Mouse (Mus musculus) cerebellum, adult 9-11 months (tissue): ENCODE data around the gene Capn10.
A peak's percentile ranks its signal among the peaks of the same experiment; 100 is the strongest.
"Not testable (repeated sequence)": the region's sequence is repeated elsewhere in the genome, so short reads cannot be mapped to it uniquely, and the experiment has no call there.

Source experiments
- DNase-seq: peaks from one replicate; pipeline ENCODE4 v3.0.0; 2022

The Capn10 gene

GRCm38 (mm10) chr1:92920474-92921200 is 13.5 kb upstream of the Capn10 start:
- no peak for DNase-seq

- no peak for DNase-seq
Measured at GRCm38 (mm10) chr1:92921496-92921895, 12.7 kb upstream of the Capn10 start.

GRCm38 (mm10) chr1:92930171-92930706 is 3.9 kb upstream of the Capn10 start:
- no peak for DNase-seq

GRCm38 (mm10) chr1:92933611-92934010 is 565 bp upstream of the Capn10 start:
- no peak for DNase-seq

GRCm38 (mm10) chr1:92935054-92935962 is 1.1 kb downstream of the Capn10 start:
- peak; percentile 71 for DNase-seq

GRCm38 (mm10) chr1:92935977-92936376 is 1.8 kb downstream of the Capn10 start:
- no peak for DNase-seq

GRCm38 (mm10) chr1:92936467-92936866 is 2.3 kb downstream of the Capn10 start:
- DNase-seq = no peak

DNA sequence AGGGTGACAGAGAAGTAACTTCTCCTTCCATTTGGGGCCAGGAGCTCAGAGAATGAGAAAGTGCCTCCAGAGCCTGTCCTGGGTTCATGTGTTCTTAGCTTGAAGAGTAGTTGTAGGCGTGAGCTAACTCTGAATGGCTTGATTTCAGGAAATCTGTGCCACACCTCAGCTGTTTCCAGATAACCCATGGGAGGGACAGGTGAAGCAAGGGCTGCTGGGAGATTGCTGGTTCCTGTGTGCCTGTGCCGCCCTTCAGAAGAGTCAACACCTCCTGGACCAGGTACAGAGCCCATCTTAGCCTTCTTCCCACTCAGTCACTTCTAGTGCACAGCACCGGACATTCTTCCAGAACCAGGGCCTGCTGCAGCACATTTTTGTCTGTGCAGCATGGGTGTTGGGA is 3.6 kb downstream of the Capn10 start:
- no peak for DNase-seq

GRCm38 (mm10) chr1:92939746-92940145 is 5.6 kb downstream of the Capn10 start:
- DNase-seq = peak; percentile 81

- no peak for DNase-seq
Measured at GRCm38 (mm10) chr1:92943219-92943989, 9.2 kb downstream of the Capn10 start.

GRCm38 (mm10) chr1:92947966-92948365 is 13.8 kb downstream of the Capn10 start:
- no peak for DNase-seq

- DNase-seq = peak; percentile 7
Measured at GRCm38 (mm10) chr1:92949426-92949825, 15.2 kb downstream of the Capn10 start.

- DNase-seq = peak; percentile 0
Measured at GRCm38 (mm10) chr1:92950607-92951006, 16.4 kb downstream of the Capn10 start, which contains the start of gene Gpr35. Gene Gpr35, plus strand, starts transcription at chr1:92950865.

DNA sequence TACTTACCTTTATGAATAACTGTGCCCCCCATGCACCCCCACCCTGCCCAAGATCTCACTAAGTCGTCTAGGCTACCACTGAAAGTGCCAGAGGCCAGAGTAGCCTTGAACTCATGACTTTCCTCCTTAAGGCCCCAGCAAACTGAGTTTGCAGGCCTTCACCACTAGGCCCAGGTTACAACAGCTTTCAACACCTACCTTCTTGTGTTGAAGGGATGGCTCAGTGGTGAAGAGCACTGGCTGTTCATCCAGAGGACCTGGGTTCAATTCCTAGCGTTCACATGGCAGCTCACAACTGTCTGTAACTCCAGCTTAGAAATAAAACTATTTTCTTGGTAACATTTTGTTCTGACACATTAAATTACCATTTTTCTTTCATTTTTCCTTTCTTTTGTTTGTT is 19.5 kb downstream of the Capn10 start:
- no peak for DNase-seq

DNA sequence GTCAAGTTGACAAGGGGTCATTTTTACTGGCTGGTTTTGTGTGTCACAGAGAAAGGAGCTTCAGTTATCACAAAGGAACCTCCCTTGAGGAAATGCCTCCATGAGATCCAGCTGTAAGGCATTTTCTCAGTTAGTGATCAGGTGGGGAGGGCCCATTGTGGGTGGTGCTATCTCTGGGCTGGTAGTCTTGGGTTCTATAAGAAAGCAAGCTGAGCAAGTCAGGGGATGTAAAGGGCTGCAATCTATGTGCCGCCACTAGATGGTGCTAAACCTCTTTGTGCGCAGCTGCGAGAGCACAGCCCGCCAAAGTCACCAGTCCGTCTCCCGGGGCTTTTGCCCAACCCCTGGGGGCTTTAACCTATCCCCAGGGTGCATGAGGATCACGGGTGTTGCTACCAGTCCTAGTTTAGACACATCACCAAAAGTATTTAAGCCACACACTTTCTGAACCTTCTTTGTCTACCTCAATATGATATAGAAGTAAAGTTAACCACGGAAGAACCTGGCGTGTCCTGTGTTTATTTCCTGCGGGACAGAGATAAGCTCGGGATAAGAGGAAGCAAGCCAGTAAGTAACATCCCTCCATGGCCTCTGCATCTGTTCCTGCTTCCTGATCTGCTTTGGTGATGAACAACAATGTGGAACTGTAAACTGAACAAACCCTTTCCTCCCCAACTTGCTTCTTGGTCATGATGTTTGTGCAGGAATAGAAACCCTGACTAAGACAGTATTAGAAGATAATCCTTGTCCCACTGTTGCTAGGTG is 22.6 kb downstream of the Capn10 start:
- DNase-seq = peak; percentile 58

DNA sequence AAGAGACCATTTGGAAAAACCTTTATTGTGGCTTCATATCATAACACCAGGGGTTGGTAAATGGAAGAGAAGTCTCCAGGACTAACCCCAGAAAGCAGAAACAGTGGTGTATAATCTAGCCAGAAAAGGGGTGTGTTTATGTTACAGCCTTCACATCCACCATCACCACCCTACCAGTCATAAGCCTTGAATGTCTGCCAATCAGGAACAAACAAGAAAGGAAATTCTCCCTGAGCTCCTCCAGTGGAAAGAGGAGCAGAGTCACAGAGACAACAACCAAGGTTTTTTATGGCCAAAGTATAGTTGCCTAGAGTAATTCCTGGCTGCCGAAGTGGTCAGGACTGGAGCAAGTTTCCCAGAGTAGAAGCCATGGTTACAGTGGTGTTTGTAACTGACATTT is 24.8 kb downstream of the Capn10 start:
- no peak for DNase-seq

DNA sequence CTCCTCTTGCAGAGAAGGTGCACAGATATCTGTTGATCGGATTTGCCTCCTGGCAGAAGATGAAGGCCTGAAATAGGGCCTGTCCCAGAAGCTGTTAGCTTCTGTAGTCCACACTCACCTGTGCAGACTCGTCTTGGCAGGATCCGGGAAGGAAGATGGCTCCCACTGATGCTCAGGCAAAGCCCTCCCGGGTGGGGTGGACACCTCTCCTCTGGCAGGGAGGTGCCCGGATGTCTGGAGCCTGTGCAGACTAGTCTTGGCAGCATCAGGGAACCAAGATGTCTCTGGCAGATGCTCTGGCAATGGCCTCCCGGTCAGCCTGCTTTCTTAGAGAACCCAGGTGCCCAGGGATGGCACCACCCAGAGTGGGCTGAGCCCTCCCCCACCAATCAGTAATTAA is 36.6 kb downstream of the Capn10 start:
- DNase-seq = not testable (repeated sequence)

GRCm38 (mm10) chr1:92971879-92972795 is 38.0 kb downstream of the Capn10 start:
- no peak for DNase-seq

- no peak for DNase-seq
Measured at GRCm38 (mm10) chr1:92972854-92973253, 38.7 kb downstream of the Capn10 start.

DNA sequence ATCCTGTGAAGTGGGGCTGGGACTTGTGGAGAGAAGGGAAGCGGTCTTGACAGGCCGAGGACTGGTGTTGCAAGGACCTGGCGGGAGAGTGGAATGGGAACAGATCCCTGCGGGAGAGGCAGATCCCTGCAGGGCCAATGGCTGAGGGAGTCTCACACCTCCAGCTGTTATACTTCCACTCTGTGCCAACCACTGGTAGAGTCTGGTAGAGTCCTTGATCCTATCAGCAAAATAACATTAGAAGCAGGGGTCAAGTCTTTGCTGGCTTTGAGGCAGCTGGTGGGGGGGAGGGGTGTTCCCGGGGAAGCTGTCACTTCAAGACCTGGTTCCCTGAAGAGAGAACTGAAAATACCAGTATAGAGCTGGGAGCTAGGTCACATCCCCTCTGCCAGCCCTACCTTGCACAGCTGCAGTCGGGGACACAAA is 42.0 kb downstream of the Capn10 start:
- DNase-seq = no peak

DNA sequence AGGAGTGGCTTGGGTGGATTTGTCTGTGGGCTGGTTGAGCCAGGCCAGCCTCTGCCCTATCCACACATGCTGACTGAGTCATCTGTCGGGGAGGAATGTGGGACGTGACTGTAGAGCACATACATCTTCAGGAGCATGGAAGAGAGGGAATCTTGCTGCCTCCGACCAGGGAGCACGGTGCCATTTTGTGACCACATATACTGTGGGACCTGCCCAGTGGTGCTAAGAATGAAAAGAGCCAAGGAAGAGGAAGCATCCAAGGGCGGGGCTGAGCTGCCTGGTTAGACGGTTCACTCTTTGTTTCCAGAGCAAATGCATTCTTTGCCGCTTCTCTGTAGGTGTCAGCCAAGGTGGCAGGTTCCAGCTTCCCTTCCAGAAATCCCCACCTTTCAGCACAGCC is 44.5 kb downstream of the Capn10 start:
- no peak for DNase-seq
